Mouse (Mus musculus) adrenal gland, postnatal 4 days (tissue): ENCODE results near the gene Alox15. TPM values are rescaled to one million over a fixed set of nuclear protein-coding genes. Genes with fewer than 3 reads are reported as not detected.
A peak's percentile ranks its signal among the peaks of the same experiment; 100 is the strongest.
"Not testable (repeated sequence)": the region's sequence is repeated elsewhere in the genome, so short reads cannot be mapped to it uniquely, and the experiment has no call there.

Experiments used
- DNase-seq, 2 experiments: peaks; one replicate each; pipeline ENCODE4 v3.0.0; 2021 to 2022; ENCODE audit warnings: low spot score in 2 of 2, mixed read lengths in 2 of 2
- long read RNA-seq, 2 experiments: library from polyadenylated mRNA; stranded (forward); transcript quantifications; one replicate each; pipeline ENCODE4 v2.0.0; 2021
- total RNA-seq, 2 experiments: library from RNA; stranded (reverse); gene quantifications; 2 replicates each; pipeline ENCODE4 v1.2.3; 2021

The Alox15 gene
- 1 to 10 TPM in 1 of 2 experiments, under 1 TPM in 1; 0.95 to 1.5 TPM for total RNA-seq
- long read RNA-seq, experiment 1, partial matches to known transcripts: 0 of 3 reads
- long read RNA-seq, experiment 1, other reads (novel, unspliced or antisense): 0 of 3 reads
- long read RNA-seq, experiment 2, partial matches to known transcripts: 0 of 2 reads
- long read RNA-seq, experiment 2, other reads (novel, unspliced or antisense): 1 of 2 reads

- DNase-seq: no peak
These were observed at the start of gene Alox15 for GRCm38 (mm10) chr11:70351868-70352267. TSS of gene Alox15 (minus strand) at chr11:70352031.

- DNase-seq: no peak
These were observed 37.6 kb upstream of the Alox15 start for GRCm38 (mm10) chr11:70389421-70389820.

GRCm38 (mm10) chr11:70387436-70387835 is 35.6 kb upstream of the Alox15 start:
- no peak for DNase-seq

GRCm38 (mm10) chr11:70384136-70384535 is 32.3 kb upstream of the Alox15 start:
- DNase-seq: no peak

- DNase-seq: no peak
These were observed 29.5 kb upstream of the Alox15 start for GRCm38 (mm10) chr11:70381330-70381729.

GRCm38 (mm10) chr11:70380478-70381005 is 28.7 kb upstream of the Alox15 start:
- no peak for DNase-seq

GRCm38 (mm10) chr11:70376054-70376453 is 24.2 kb upstream of the Alox15 start:
- DNase-seq: no peak

- no peak for DNase-seq
These were observed 22.5 kb upstream of the Alox15 start for GRCm38 (mm10) chr11:70374302-70374701.

- no peak for DNase-seq
These were observed 21.2 kb upstream of the Alox15 start for GRCm38 (mm10) chr11:70372849-70373557.

- no peak for DNase-seq
These were observed 20.6 kb upstream of the Alox15 start for GRCm38 (mm10) chr11:70372396-70372795.

GRCm38 (mm10) chr11:70368626-70369025 is 16.8 kb upstream of the Alox15 start:
- not testable (repeated sequence) for DNase-seq

- DNase-seq: not testable (repeated sequence)
These were observed 15.9 kb upstream of the Alox15 start for GRCm38 (mm10) chr11:70367701-70368100.

GRCm38 (mm10) chr11:70348630-70349029 is 3.2 kb downstream of the Alox15 start:
- DNase-seq: no peak

GRCm38 (mm10) chr11:70347861-70348260 is 4.0 kb downstream of the Alox15 start:
- no peak for DNase-seq

- DNase-seq: no peak
These were observed 6.3 kb downstream of the Alox15 start for GRCm38 (mm10) chr11:70345546-70345945.

GRCm38 (mm10) chr11:70345061-70345460 is 6.8 kb downstream of the Alox15 start:
- DNase-seq: no peak

GRCm38 (mm10) chr11:70339481-70339880 is 12.3 kb downstream of the Alox15 start:
- DNase-seq: no peak

GRCm38 (mm10) chr11:70334477-70334876 is 17.4 kb downstream of the Alox15 start:
- peak; percentile 36 to 43 for DNase-seq

GRCm38 (mm10) chr11:70324726-70325125 is 27.1 kb downstream of the Alox15 start:
- DNase-seq: no peak

- DNase-seq: no peak
These were observed 29.3 kb downstream of the Alox15 start, which contains the start of gene Alox12e for GRCm38 (mm10) chr11:70322528-70322927. TSS of gene Alox12e (minus strand) at chr11:70322628.

GRCm38 (mm10) chr11:70321664-70322063 is 30.2 kb downstream of the Alox15 start:
- peak; percentile 19 to 47 for DNase-seq

- DNase-seq: no peak
These were observed 32.2 kb downstream of the Alox15 start for GRCm38 (mm10) chr11:70319614-70320013.
